In genomic region chr16:29893871-29894828, GRCm38 (mm10) we compare ENCODE assay signal across 8 mouse cellular contexts.
DNase-seq lines count a peak whose midpoint lies in the region; ATAC-seq lines count a peak whose summit lies in the region.

No protein-coding gene starts in this region.

- peak; percentile 34 for DNase-seq in gastrocnemius, adult 18-20 months (ENCODE audit: low spot score)
- DNase-seq in gastrocnemius, postnatal 10 days = no peak
- DNase-seq in embryonic facial prominence, embryonic 10.5 days (ENCODE audit: low spot score) = peak; percentile 60
- no peak for DNase-seq in cerebellum, adult 9-10 months
- no peak for DNase-seq in thymus, postnatal 10 days (ENCODE audit: low spot score in 2 of 2)

- no peaks in the 10 kb centered on the region for H3K36me3 ChIP-seq in embryonic facial prominence, embryonic 10.5 days (replicated peaks)
- no peaks in the 10 kb centered on the region for H3K36me3 ChIP-seq in heart, embryonic 16.5 days (ENCODE audit: control insufficient read depth, insufficient read depth)
- H3K36me3 ChIP-seq in limb, embryonic 13.5 days = no peaks in the 10 kb centered on the region
- H3K36me3 ChIP-seq in stomach, embryonic 14.5 days (ENCODE audit: control insufficient read depth, insufficient read depth, low read length) = no peaks in the 10 kb centered on the region

- peak; percentile 47; the same call in 1 of the 2 replicates for ATAC-seq in heart, embryonic 16.5 days (replicated peaks; ENCODE audit: extremely low read depth, insufficient read depth, low FRiP score)
- peak; percentile 92 for ATAC-seq in limb, embryonic 13.5 days (ENCODE audit: low FRiP score, low read depth)
- peak; percentile 21; the same call in 1 of the 2 replicates for ATAC-seq in stomach, embryonic 14.5 days (ENCODE audit: insufficient number of reproducible peaks, insufficient read depth, low FRiP score, low read depth)

- no peaks in the 10 kb centered on the region for H3K9me3 ChIP-seq in embryonic facial prominence, embryonic 10.5 days
- H3K9me3 ChIP-seq in heart, embryonic 16.5 days (replicated peaks; ENCODE audit: control insufficient read depth, low read length) = no peaks in the 10 kb centered on the region
- no peaks in the 10 kb centered on the region for H3K9me3 ChIP-seq in limb, embryonic 13.5 days
- no peaks in the 10 kb centered on the region for H3K9me3 ChIP-seq in stomach, embryonic 14.5 days (ENCODE audit: control insufficient read depth, low read depth, low read length)

- peak overlapping the region; percentile 73 for H3K27ac ChIP-seq in embryonic facial prominence, embryonic 10.5 days (replicated peaks)
- H3K27ac ChIP-seq in heart, embryonic 16.5 days (ENCODE audit: low read length) = 0 out of 2 replicates have a peak overlapping the region, but pooled peaks have one; percentile 20
- peak overlapping the region; percentile 93 for H3K27ac ChIP-seq in limb, embryonic 13.5 days
- H3K27ac ChIP-seq in stomach, embryonic 14.5 days (ENCODE audit: low read length) = no peak overlapping the region; the same call in 1 of the 2 replicates

- H3K4me1 ChIP-seq in embryonic facial prominence, embryonic 10.5 days = peaks cover 48% of the 10 kb centered on the region
- H3K4me1 ChIP-seq in heart, embryonic 16.5 days (ENCODE audit: control insufficient read depth, insufficient read depth, low read length) = peaks cover 20% of the 10 kb centered on the region
- H3K4me1 ChIP-seq in limb, embryonic 13.5 days = peaks cover 60% of the 10 kb centered on the region
- peaks cover 17% of the 10 kb centered on the region for H3K4me1 ChIP-seq in stomach, embryonic 14.5 days (ENCODE audit: control insufficient read depth, insufficient read depth, low read length)

- WGBS in embryonic facial prominence, embryonic 10.5 days = 31% methylated on average over 21 of the region's 21 CpGs
- 42% methylated on average over 21 of the region's 21 CpGs for WGBS in heart, embryonic 16.5 days
- 9% methylated on average over 21 of the region's 21 CpGs for WGBS in limb, embryonic 13.5 days
- 35% methylated on average over 21 of the region's 21 CpGs for WGBS in stomach, embryonic 14.5 days

- H3K4me3 ChIP-seq in embryonic facial prominence, embryonic 10.5 days = peak overlapping the region; percentile 34; the same call in 1 of the 2 replicates
- no peak overlapping the region for H3K4me3 ChIP-seq in heart, embryonic 16.5 days (ENCODE audit: low read length)
- H3K4me3 ChIP-seq in limb, embryonic 13.5 days = peak overlapping the region; percentile 14
- H3K4me3 ChIP-seq in stomach, embryonic 14.5 days (ENCODE audit: low read depth, low read length) = no peak overlapping the region

- H3K9ac ChIP-seq in heart, embryonic 16.5 days (ENCODE audit: low read length) = 0 out of 2 replicates have a peak overlapping the region, but pooled peaks have one; percentile 17
- peak overlapping the region; percentile 27; the same call in 1 of the 2 replicates for H3K9ac ChIP-seq in limb, embryonic 13.5 days
- no peak overlapping the region for H3K9ac ChIP-seq in stomach, embryonic 14.5 days (replicated peaks; ENCODE audit: low read depth, low read length)

- H3K4me2 ChIP-seq in heart, embryonic 16.5 days (ENCODE audit: low read depth, low read length) = peak overlapping the region; percentile 35
- H3K4me2 ChIP-seq in limb, embryonic 13.5 days (replicated peaks) = peak overlapping the region; percentile 52
- no peak overlapping the region for H3K4me2 ChIP-seq in stomach, embryonic 14.5 days (replicated peaks; ENCODE audit: low read depth, low read length)

- H3K27me3 ChIP-seq in embryonic facial prominence, embryonic 10.5 days (replicated peaks; ENCODE audit: low read depth, poor library complexity, severe bottlenecking) = peaks cover 39% of the 10 kb centered on the region
- no peaks in the 10 kb centered on the region for H3K27me3 ChIP-seq in heart, embryonic 16.5 days (ENCODE audit: control insufficient read depth, insufficient read depth, low read length)
- H3K27me3 ChIP-seq in limb, embryonic 13.5 days = no peaks in the 10 kb centered on the region
- H3K27me3 ChIP-seq in stomach, embryonic 14.5 days (ENCODE audit: control insufficient read depth, insufficient read depth, low read length) = no peaks in the 10 kb centered on the region

Comparison
In these comparisons a context has a peak if more than half of its experiments do, and no peak if none do; other contexts are left out.
1. DNase-seq: peak in gastrocnemius, adult 18-20 months (single experiment) and embryonic facial prominence, embryonic 10.5 days (single experiment); none in gastrocnemius, postnatal 10 days (single experiment), cerebellum, adult 9-10 months (single experiment) and thymus, postnatal 10 days (0 of 2).
2. H3K4me3 ChIP-seq: peak in embryonic facial prominence, embryonic 10.5 days (single experiment) and limb, embryonic 13.5 days (single experiment); none in heart, embryonic 16.5 days (single experiment) and stomach, embryonic 14.5 days (single experiment).
3. ATAC-seq: peak in every context shown above with its lines; median percentile 92 in limb, embryonic 13.5 days; 47 in heart, embryonic 16.5 days; 21 in stomach, embryonic 14.5 days.